Mouse (Mus musculus): ENCODE measurements around the gene Atp6v0a2. TPM values are rescaled to one million over a fixed set of nuclear protein-coding genes. Genes with fewer than 3 reads are reported as not detected.
A peak's percentile ranks its signal among the peaks of the same experiment; 100 is the strongest.
"Not testable (repeated sequence)": the region's sequence is repeated elsewhere in the genome, so short reads cannot be mapped to it uniquely, and the experiment has no call there.

The Atp6v0a2 gene
- polyA plus RNA-seq, 1 experiment from 2014 or later: 26.8 TPM

GRCm38 (mm10) chr5:124622890-124623289 is 5.5 kb upstream of the Atp6v0a2 start:
- no peak for ATAC-seq
- H3K36me3 ChIP-seq (ENCODE audit: insufficient read depth, low read length): no peaks in the 10 kb centered on the region
- H3K4me2 ChIP-seq (replicated peaks; ENCODE audit: low read depth, low read length): no peak overlapping the region
- H3K4me1 ChIP-seq (ENCODE audit: insufficient read depth, low read depth, low read length): no peaks in the 10 kb centered on the region; the same call in 1 of the 2 replicates
- H3K27ac ChIP-seq (ENCODE audit: low read length): no peak overlapping the region
- no peaks in the 10 kb centered on the region for H3K27me3 ChIP-seq (replicated peaks; ENCODE audit: insufficient read depth, low read length)
- no peak overlapping the region for H3K4me3 ChIP-seq (ENCODE audit: low read depth, low read length)
- no peak overlapping the region for H3K9ac ChIP-seq (replicated peaks; ENCODE audit: low read depth)
- 78% methylated on average over 15 of the region's 15 CpGs for WGBS
- no peak for TF ChIP-seq EP300 (IDR thresholded peaks at IDR 0.05)
- no peak for TF ChIP-seq CTCF (IDR thresholded peaks at IDR 0.05)
- DNase-seq (ENCODE audit: low spot score): no peak
- H3K9me3 ChIP-seq (ENCODE audit: low read length): no peaks in the 10 kb centered on the region

DNA sequence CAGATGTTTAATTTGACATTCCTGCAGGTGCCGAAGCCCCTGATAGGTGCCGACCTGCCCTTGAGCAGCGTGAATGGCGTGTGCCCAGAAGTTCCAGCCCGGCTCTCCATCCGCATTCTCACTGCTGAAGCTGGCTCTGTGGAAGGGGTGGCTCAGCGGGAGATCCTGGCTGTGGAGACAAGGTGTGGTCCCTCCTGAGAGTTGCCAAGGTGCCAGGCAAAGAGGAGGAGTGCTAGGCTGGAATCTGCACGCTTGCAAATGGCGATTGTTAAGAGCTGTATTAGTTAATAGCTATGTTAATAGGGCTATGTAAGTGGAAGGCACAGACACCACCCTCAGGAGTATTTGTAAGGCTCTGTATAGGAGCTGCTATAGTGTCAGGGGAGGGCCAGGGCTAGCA is 4.1 kb upstream of the Atp6v0a2 start:
- Histone ChIP-seq H3K4me2 (replicated peaks; ENCODE audit: low read depth, low read length) (no peak overlapping the region), H3K27ac (ENCODE audit: low read length) (no peak overlapping the region), H3K36me3 (ENCODE audit: insufficient read depth, low read length) (no peaks in the 10 kb centered on the region), H3K4me1 (ENCODE audit: insufficient read depth, low read depth, low read length) (peaks cover 3% of the 10 kb centered on the region; the same call in 1 of the 2 replicates), H3K9me3 (ENCODE audit: low read length) (no peaks in the 10 kb centered on the region), H3K27me3 (replicated peaks; ENCODE audit: insufficient read depth, low read length) (no peaks in the 10 kb centered on the region), H3K9ac (replicated peaks; ENCODE audit: low read depth) (no peak overlapping the region), H3K4me3 (ENCODE audit: low read depth, low read length) (no peak overlapping the region)
- WGBS: 90% methylated on average over 9 of the region's 9 CpGs
- TF ChIP-seq EP300 (IDR thresholded peaks at IDR 0.05): no peak
- no peak for TF ChIP-seq CTCF (IDR thresholded peaks at IDR 0.05)
- no peak for ATAC-seq
- no peak for DNase-seq (ENCODE audit: low spot score)

DNA sequence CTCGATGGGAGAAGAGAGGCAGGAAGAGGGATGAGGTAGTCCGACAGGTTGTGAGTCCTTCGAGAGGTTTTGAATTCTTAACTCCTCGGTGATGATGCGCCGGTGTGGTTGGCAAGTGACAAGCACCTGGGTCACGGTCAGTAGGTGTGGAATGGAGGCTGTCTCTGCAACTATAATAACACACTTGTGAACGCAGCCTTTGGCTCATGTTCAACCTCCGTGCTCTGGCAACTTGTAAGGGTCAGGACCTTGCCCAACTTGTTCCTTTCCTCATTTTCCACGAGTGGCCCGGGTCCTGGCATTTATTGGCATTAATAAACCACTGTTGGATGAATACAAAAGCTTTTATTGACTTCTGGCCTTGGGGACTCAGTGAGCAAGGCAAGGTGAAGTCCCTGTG is 1.3 kb downstream of the Atp6v0a2 start:
- Histone ChIP-seq H3K27me3 (replicated peaks; ENCODE audit: insufficient read depth, low read length) (no peaks in the 10 kb centered on the region), H3K4me3 (ENCODE audit: low read depth, low read length) (peak overlapping the region; percentile 71), H3K4me1 (ENCODE audit: insufficient read depth, low read depth, low read length) (peaks cover 8% of the 10 kb centered on the region; the same call in 1 of the 2 replicates), H3K9ac (replicated peaks; ENCODE audit: low read depth) (peak overlapping the region; percentile 68), H3K36me3 (ENCODE audit: insufficient read depth, low read length) (no peaks in the 10 kb centered on the region), H3K27ac (ENCODE audit: low read length) (peak overlapping the region; percentile 48; the same call in 1 of the 2 replicates), H3K9me3 (ENCODE audit: low read length) (no peaks in the 10 kb centered on the region), H3K4me2 (replicated peaks; ENCODE audit: low read depth, low read length) (peak overlapping the region; percentile 65)
- TF ChIP-seq CTCF (IDR thresholded peaks at IDR 0.05) (no peak), EP300 (IDR thresholded peaks at IDR 0.05) (no peak)
- DNase-seq (ENCODE audit: low spot score): no peak
- WGBS: 9% methylated on average over 11 of the region's 11 CpGs
- ATAC-seq: no peak

DNA sequence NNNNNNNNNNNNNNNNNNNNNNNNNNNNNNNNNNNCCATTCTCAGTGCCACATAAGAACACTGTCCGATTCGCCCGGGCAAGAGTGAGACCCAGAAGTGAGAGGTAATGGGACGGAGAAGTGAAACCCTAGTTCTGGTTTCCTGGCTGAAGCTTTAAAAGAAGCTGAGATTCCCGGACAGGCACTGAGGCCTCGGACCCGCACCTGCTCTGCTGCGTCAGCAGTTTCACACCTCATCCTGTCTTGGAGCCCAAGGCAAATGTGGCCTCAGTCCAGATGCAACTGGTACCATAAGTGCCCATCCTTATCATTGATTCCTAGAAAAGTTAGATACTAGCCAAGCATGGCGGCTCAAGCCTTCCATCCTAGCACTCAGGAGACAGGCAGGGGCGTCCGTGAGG is 3.3 kb downstream of the Atp6v0a2 start:
- Histone ChIP-seq H3K9me3 (ENCODE audit: low read length) (no peaks in the 10 kb centered on the region), H3K4me2 (replicated peaks; ENCODE audit: low read depth, low read length) (no peak overlapping the region), H3K4me1 (ENCODE audit: insufficient read depth, low read depth, low read length) (peaks cover 8% of the 10 kb centered on the region; the same call in 1 of the 2 replicates), H3K27me3 (replicated peaks; ENCODE audit: insufficient read depth, low read length) (no peaks in the 10 kb centered on the region), H3K27ac (ENCODE audit: low read length) (no peak overlapping the region), H3K4me3 (ENCODE audit: low read depth, low read length) (no peak overlapping the region), H3K9ac (replicated peaks; ENCODE audit: low read depth) (no peak overlapping the region), H3K36me3 (ENCODE audit: insufficient read depth, low read length) (peaks cover 6% of the 10 kb centered on the region)
- ATAC-seq: no peak
- no peak for DNase-seq (ENCODE audit: low spot score)
- 94% methylated on average over 11 of the region's 11 CpGs for WGBS
- TF ChIP-seq EP300 (IDR thresholded peaks at IDR 0.05) (no peak), CTCF (IDR thresholded peaks at IDR 0.05) (no peak)

- Histone ChIP-seq H3K27me3 (replicated peaks; ENCODE audit: insufficient read depth, low read length) (no peaks in the 10 kb centered on the region), H3K9me3 (ENCODE audit: low read length) (no peaks in the 10 kb centered on the region), H3K36me3 (ENCODE audit: insufficient read depth, low read length) (peaks cover 14% of the 10 kb centered on the region), H3K4me2 (replicated peaks; ENCODE audit: low read depth, low read length) (no peak overlapping the region), H3K4me1 (ENCODE audit: insufficient read depth, low read depth, low read length) (peaks cover 8% of the 10 kb centered on the region; the same call in 1 of the 2 replicates), H3K4me3 (ENCODE audit: low read depth, low read length) (no peak overlapping the region), H3K9ac (replicated peaks; ENCODE audit: low read depth) (no peak overlapping the region), H3K27ac (ENCODE audit: low read length) (no peak overlapping the region)
- WGBS: 68% methylated on average over 5 of the region's 5 CpGs
- ATAC-seq (no peak), DNase-seq (ENCODE audit: low spot score) (no peak)
- TF ChIP-seq EP300 (IDR thresholded peaks at IDR 0.05) (no peak), CTCF (IDR thresholded peaks at IDR 0.05) (no peak)
These were observed 4.1 kb downstream of the Atp6v0a2 start for GRCm38 (mm10) chr5:124632461-124632860.

DNA sequence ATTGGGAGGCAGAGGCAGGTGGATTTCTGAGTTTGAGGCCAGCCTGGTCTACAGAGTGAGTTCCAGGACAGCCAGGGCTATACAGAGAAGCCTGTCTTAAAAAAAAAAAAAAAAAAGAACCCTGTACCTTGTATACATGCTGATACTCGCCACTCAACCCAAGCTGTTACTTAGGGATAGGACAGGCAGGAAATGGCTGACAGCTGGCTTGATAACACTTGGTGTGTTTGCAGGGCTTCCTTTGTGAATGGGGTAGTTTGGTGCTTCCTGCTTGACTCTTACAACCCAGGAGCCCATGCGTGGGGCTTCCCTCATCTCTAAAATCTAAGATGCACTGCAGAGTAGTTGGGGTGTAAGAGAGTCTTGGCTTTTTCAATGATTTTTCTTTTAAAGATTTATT is 5.0 kb downstream of the Atp6v0a2 start:
- no peak overlapping the region for H3K9ac ChIP-seq (replicated peaks; ENCODE audit: low read depth)
- no peak overlapping the region for H3K4me3 ChIP-seq (ENCODE audit: low read depth, low read length)
- DNase-seq (ENCODE audit: low spot score) (no peak), ATAC-seq (no peak)
- no peaks in the 10 kb centered on the region for H3K27me3 ChIP-seq (replicated peaks; ENCODE audit: insufficient read depth, low read length)
- 49% methylated on average over 2 of the region's 2 CpGs for WGBS
- peaks cover 5% of the 10 kb centered on the region; the same call in 1 of the 2 replicates for H3K4me1 ChIP-seq (ENCODE audit: insufficient read depth, low read depth, low read length)
- peaks cover 21% of the 10 kb centered on the region for H3K36me3 ChIP-seq (ENCODE audit: insufficient read depth, low read length)
- no peak for TF ChIP-seq CTCF (IDR thresholded peaks at IDR 0.05)
- no peak for TF ChIP-seq EP300 (IDR thresholded peaks at IDR 0.05)
- no peak overlapping the region for H3K27ac ChIP-seq (ENCODE audit: low read length)
- no peaks in the 10 kb centered on the region for H3K9me3 ChIP-seq (ENCODE audit: low read length)
- no peak overlapping the region for H3K4me2 ChIP-seq (replicated peaks; ENCODE audit: low read depth, low read length)

- not testable (repeated sequence) for H3K4me3 ChIP-seq (ENCODE audit: low read depth, low read length); H3K27ac ChIP-seq (ENCODE audit: low read length); H3K4me2 ChIP-seq (replicated peaks; ENCODE audit: low read depth, low read length); H3K27me3 ChIP-seq (replicated peaks; ENCODE audit: insufficient read depth, low read length); H3K4me1 ChIP-seq (ENCODE audit: insufficient read depth, low read depth, low read length); H3K9me3 ChIP-seq (ENCODE audit: low read length); H3K9ac ChIP-seq (replicated peaks; ENCODE audit: low read depth); ATAC-seq
- peaks cover 32% of the 10 kb centered on the region for H3K36me3 ChIP-seq (ENCODE audit: insufficient read depth, low read length)
- DNase-seq (ENCODE audit: low spot score): peak; percentile 28
- peak; percentile 55 for TF ChIP-seq CTCF (IDR thresholded peaks at IDR 0.05)
- 82% methylated on average over 4 of the region's 4 CpGs for WGBS
These were observed 6.7 kb downstream of the Atp6v0a2 start for GRCm38 (mm10) chr5:124635068-124635467.

All from lung, postnatal 0 days (tissue).